Mouse (Mus musculus) monocyte, adult 2 months (primary cell): Measurements from ENCODE around the gene Tsacc.
A peak's percentile ranks its signal among the peaks of the same experiment; 100 is the strongest.
"Not testable (repeated sequence)": the region's sequence is repeated elsewhere in the genome, so short reads cannot be mapped to it uniquely, and the experiment has no call there.

ENCODE experiments used
- DNase-seq, 2 experiments: peaks; one replicate each; pipeline ENCODE4 v3.0.0; 2022; ENCODE audit warnings: low spot score in 2 of 2, low read depth in 1 of 2

The Tsacc gene

GRCm38 (mm10) chr3:88296561-88297318 lies at the start of gene Tsacc, which contains the start of gene Cct3:
TSS of gene Tsacc (minus strand) at chr3:88296999.
TSS of gene Cct3 (plus strand) at chr3:88297116.
- DNase-seq = peak; percentile 89

GRCm38 (mm10) chr3:88339006-88339405 lies 42.2 kb upstream of the Tsacc start:
- no peak for DNase-seq

- no peak for DNase-seq
Measured at GRCm38 (mm10) chr3:88338316-88338715, 41.5 kb upstream of the Tsacc start.

GRCm38 (mm10) chr3:88337367-88338020 lies 40.7 kb upstream of the Tsacc start:
- no peak for DNase-seq

GRCm38 (mm10) chr3:88336058-88337013 lies 39.5 kb upstream of the Tsacc start, which contains the start of the genes Tmem79 and Smg5:
TSS of gene Tmem79 (minus strand) at chr3:88336148.
TSS of gene Smg5 (plus strand) at chr3:88336260.
- peak; percentile 93 to 96 for DNase-seq

- no peak for DNase-seq
Measured at GRCm38 (mm10) chr3:88335436-88336053, 38.7 kb upstream of the Tsacc start.

- no peak for DNase-seq
Measured at GRCm38 (mm10) chr3:88334902-88335435, 38.2 kb upstream of the Tsacc start.

- no peak for DNase-seq
Measured at GRCm38 (mm10) chr3:88334029-88334658, 37.3 kb upstream of the Tsacc start.

GRCm38 (mm10) chr3:88331282-88331681 lies 34.5 kb upstream of the Tsacc start:
- DNase-seq = peak in 1 of 2 experiments; percentile 30

GRCm38 (mm10) chr3:88328956-88329355 lies 32.2 kb upstream of the Tsacc start:
- DNase-seq = no peak

GRCm38 (mm10) chr3:88324951-88325405 lies 28.2 kb upstream of the Tsacc start, which contains the start of gene Glmp:
TSS of gene Glmp (plus strand) at chr3:88325023.
- no peak for DNase-seq

GRCm38 (mm10) chr3:88299172-88299571 lies 2.4 kb upstream of the Tsacc start:
- DNase-seq = no peak

GRCm38 (mm10) chr3:88297321-88297851 lies 587 bp upstream of the Tsacc start:
- no peak for DNase-seq

GRCm38 (mm10) chr3:88296110-88296560 lies 664 bp downstream of the Tsacc start:
- peak in 1 of 2 experiments; percentile 4 for DNase-seq

GRCm38 (mm10) chr3:88295272-88295671 lies 1.5 kb downstream of the Tsacc start:
- not testable (repeated sequence) for DNase-seq

GRCm38 (mm10) chr3:88291970-88292369 lies 4.8 kb downstream of the Tsacc start:
- DNase-seq = no peak

- DNase-seq = not testable (repeated sequence)
Measured at GRCm38 (mm10) chr3:88288133-88288713, 8.6 kb downstream of the Tsacc start.

GRCm38 (mm10) chr3:88287110-88287509 lies 9.7 kb downstream of the Tsacc start, which contains the start of gene Gm38392:
TSS of gene Gm38392 (minus strand) at chr3:88287210.
- no peak for DNase-seq

- DNase-seq = not testable (repeated sequence)
Measured at GRCm38 (mm10) chr3:88285565-88285895, 11.3 kb downstream of the Tsacc start.
